Mouse (Mus musculus): ENCODE measurements at regions not wholly inside any gene's neighbourhood (a gene's known extent, or its start where the extent isn't known, plus 50 kb on each side); places are given as distances from the start of the nearest gene placed in this dataset.

DNA sequence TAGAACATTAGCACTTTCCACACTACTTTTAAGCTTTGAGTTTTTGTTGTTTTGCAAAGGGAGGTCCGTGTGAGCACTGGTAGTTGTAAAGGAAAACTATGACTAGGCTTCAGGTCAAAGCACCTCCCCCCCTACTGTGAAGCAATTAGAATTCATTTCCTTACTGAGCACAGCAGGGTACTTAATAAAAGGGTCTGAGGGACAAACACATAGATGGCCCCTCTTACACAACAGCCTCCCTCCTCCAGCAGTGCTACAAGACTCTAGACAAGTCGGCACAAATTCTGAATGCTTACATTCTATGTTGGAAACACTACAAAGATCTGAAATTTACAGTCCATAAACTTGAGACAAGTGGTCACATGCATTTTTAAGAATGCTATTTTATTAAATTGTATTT is 967.6 kb upstream of the Tenm2 start:
- no peak for TF ChIP-seq POLR2A (IDR thresholded peaks at IDR 0.05; ENCODE audit: extremely low read depth, insufficient read depth, low read length)
- TF ChIP-seq CTCF (IDR thresholded peaks at IDR 0.05; ENCODE audit: extremely low read depth, insufficient read depth, low read length) = no peak

Data from cortical plate, adult 2 months (tissue).